Mouse (Mus musculus) embryo, embryonic 11.5 days (tissue): ENCODE measurements around the gene Cd80.

Source experiments
- DNase-seq: peaks from one replicate; pipeline ENCODE4 v3.0.0-alpha.2; 2012; ENCODE audit warnings: low read depth, low spot score

The Cd80 gene

DNA sequence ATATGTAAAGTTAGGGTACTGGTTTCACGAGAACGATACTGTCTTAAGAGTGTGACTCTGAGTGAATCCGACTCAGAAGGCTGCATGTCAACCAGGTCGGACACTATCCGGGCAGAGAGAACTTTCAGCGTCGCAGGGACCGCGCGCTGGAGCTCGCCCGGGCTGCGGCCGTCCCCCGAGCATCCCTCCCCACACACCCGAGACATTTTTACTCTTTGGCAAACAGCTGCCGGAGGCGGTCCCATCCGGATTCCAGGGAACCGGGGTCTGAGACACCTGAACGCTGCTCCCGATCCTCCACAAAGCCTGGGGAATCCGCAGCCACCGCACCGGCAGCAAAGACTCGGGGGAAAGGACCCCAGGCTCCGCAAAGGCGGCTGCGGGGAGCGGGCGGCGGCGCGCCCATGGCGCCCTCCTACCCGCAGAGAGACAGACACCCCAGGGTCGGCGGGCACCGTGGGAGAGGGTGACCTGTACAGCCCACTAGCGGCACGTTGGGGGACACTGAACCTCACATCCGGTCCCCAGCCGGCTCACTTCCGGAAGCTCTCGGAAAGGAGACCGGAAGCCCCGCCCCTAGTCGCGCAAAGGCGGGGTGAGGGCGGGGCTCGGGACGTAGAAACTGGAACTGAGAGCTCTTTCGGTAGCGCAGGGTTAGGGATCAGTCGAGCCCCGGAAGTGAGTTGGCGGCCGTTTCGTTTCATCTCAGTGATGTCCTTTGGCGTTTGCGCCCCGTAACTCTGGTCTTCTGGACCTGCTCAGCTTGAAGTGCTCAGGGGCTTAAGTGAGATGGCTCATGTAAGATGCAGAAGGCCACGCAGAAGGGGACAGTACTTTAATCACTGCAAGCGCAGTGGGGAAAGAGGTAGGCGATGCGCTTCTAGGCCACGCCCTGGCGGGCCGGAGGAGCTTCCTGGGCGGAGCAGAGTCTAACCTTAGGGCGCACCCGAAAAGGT lies 67.0 kb downstream of the Cd80 start, which contains the start of gene Timmdc1:
TSS of gene Timmdc1 (minus strand) at position 535 of the 956 bp plus-strand sequence.
- DNase-seq, result peak; percentile 89

DNA sequence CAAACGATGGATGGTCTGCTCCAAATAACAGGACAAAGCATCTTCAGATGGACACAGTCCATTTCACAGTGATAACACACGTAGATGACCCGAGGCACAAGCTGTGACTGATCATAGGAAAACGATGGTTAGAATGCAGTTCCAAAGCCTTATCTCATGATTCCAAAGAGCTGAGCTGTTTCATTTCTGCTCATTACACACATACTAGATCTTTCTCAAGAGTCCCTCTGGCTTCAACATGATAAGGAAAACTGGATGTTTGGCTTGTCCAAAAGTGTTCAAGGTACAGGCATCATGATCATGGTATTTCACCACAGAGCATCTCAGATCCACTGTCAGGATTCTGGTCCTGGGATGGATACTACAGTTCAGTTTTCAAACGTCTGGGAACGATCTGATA lies 70.9 kb downstream of the Cd80 start:
- no peak for DNase-seq

DNA sequence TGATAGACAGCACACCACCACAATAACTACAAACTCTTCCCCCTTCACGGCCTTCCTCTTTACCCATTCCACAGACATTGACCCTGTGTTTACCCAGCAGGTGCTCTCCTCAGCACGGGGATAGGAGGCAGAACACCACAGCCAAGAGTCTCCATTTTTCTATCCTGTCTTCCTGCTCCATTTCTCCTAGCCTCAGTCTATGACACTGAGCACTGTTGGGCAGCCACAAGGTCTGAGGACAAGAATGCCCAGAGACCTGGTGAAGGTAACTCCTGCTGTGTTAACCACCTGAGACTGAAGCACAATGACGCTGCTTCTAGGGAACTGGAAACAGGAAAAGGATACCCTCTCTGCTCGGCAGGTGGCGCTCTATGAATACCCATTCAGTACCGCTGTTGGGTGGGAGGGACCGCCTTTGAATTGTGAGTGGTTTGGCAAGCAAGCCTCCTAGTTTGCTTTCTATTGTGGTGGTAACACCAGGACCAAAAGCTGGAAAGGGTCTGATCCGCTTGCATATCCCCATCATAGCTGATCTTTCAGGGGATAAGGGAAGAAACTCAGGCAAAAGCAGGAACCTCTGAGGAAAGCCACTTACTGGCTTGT lies 81.3 kb downstream of the Cd80 start:
- peak; percentile 35 for DNase-seq

DNA sequence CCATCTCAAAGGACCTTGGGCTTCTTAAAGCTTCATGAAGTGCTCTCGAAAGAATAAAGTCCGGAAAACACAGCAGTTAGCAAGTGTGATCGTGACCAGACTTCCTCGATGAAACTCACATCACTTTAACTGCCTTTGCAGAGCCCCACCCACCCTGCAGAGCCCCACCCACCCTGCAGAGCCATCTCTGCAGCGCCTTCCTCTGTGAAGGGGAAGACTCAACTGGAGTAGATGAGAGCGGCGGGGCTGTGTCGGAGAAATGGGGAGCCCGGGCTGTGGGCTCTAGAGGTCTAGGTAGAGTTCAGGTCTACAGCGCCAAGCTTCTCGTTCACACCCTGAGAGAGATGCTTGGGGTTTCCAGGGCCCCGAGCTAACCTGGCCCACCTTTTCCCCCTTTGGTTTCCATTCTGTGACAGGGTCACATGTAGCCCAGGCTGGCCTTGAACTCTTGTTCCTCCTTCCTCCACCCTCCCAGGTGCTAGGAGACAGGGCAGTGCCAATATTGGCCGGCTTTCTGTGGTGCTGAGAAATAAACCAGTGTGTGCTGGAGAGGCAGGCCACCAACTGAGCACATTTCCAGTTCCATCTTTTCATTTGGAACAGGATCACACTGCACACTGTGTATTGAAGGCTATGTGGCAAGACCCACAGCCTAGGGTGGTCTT lies 83.5 kb downstream of the Cd80 start:
- DNase-seq, result no peak
